Mouse (Mus musculus) T-cell, adult 2 months (primary cell): ENCODE measurements around the gene Pakap.

Experiments
- DNase-seq: peaks from one replicate; pipeline ENCODE4 v3.0.0; 2022; ENCODE audit warnings: low spot score

Gene Pakap

GRCm38 (mm10) chr4:57717354-57717753 lies 149.4 kb downstream of the Pakap start, which contains the start of gene Akap2:
Akap2 (plus strand) TSS chr4:57717657.
- no peak for DNase-seq

GRCm38 (mm10) chr4:57719370-57719769 lies 151.4 kb downstream of the Pakap start:
- no peak for DNase-seq

- no peak for DNase-seq
Measured at GRCm38 (mm10) chr4:57720869-57721361, 152.9 kb downstream of the Pakap start.

- no peak for DNase-seq
Measured at GRCm38 (mm10) chr4:57722296-57722695, 154.3 kb downstream of the Pakap start.

GRCm38 (mm10) chr4:57723659-57724058 lies 155.7 kb downstream of the Pakap start:
- peak; percentile 22 for DNase-seq

GRCm38 (mm10) chr4:57725569-57725968 lies 157.6 kb downstream of the Pakap start:
- DNase-seq = peak; percentile 33

- no peak for DNase-seq
Measured at GRCm38 (mm10) chr4:57728611-57729183, 160.7 kb downstream of the Pakap start.

GRCm38 (mm10) chr4:57730047-57730446 lies 162.1 kb downstream of the Pakap start:
- DNase-seq = no peak

GRCm38 (mm10) chr4:57730801-57731598 lies 163.0 kb downstream of the Pakap start:
- DNase-seq = peak; percentile 60

GRCm38 (mm10) chr4:57732351-57732750 lies 164.4 kb downstream of the Pakap start:
- no peak for DNase-seq

- no peak for DNase-seq
Measured at GRCm38 (mm10) chr4:57733445-57733844, 165.5 kb downstream of the Pakap start.

GRCm38 (mm10) chr4:57735426-57735825 lies 167.4 kb downstream of the Pakap start:
- no peak for DNase-seq

- no peak for DNase-seq
Measured at GRCm38 (mm10) chr4:57738856-57739552, 171.0 kb downstream of the Pakap start.

- no peak for DNase-seq
Measured at GRCm38 (mm10) chr4:57743325-57743929, 175.4 kb downstream of the Pakap start.

- DNase-seq = no peak
Measured at GRCm38 (mm10) chr4:57750651-57751050, 182.7 kb downstream of the Pakap start.

- DNase-seq = no peak
Measured at GRCm38 (mm10) chr4:57751054-57751453, 183.1 kb downstream of the Pakap start.

- DNase-seq = no peak
Measured at GRCm38 (mm10) chr4:57751566-57751965, 183.6 kb downstream of the Pakap start.

GRCm38 (mm10) chr4:57755085-57755484 lies 187.1 kb downstream of the Pakap start:
- DNase-seq = no peak

GRCm38 (mm10) chr4:57757997-57758396 lies 190.0 kb downstream of the Pakap start:
- no peak for DNase-seq

- DNase-seq = no peak
Measured at GRCm38 (mm10) chr4:57762424-57762823, 194.4 kb downstream of the Pakap start.

GRCm38 (mm10) chr4:57764392-57764791 lies 196.4 kb downstream of the Pakap start:
- DNase-seq = no peak

- DNase-seq = no peak
Measured at GRCm38 (mm10) chr4:57764926-57765325, 196.9 kb downstream of the Pakap start.
